Mouse (Mus musculus) gastrocnemius, postnatal 14 days (tissue): ENCODE measurements at regions not wholly inside any gene's neighbourhood (a gene's known extent, or its start where the extent isn't known, plus 50 kb on each side); places are given as distances from the start of the nearest gene placed in this dataset.
"Not testable (repeated sequence)": the region's sequence is repeated elsewhere in the genome, so short reads cannot be mapped to it uniquely, and the experiment has no call there.

Source experiments
- DNase-seq: peaks from one replicate; pipeline ENCODE4 v3.0.0; 2021; ENCODE audit warnings: mixed read lengths
- intact Hi-C: fragments of 180-260 bp; cut with DNase I; formaldehyde crosslinking; loops from one replicate; pipeline ENCODE4 v1.15.1; 2025; ENCODE audit warnings: low total_unique reads

DNA sequence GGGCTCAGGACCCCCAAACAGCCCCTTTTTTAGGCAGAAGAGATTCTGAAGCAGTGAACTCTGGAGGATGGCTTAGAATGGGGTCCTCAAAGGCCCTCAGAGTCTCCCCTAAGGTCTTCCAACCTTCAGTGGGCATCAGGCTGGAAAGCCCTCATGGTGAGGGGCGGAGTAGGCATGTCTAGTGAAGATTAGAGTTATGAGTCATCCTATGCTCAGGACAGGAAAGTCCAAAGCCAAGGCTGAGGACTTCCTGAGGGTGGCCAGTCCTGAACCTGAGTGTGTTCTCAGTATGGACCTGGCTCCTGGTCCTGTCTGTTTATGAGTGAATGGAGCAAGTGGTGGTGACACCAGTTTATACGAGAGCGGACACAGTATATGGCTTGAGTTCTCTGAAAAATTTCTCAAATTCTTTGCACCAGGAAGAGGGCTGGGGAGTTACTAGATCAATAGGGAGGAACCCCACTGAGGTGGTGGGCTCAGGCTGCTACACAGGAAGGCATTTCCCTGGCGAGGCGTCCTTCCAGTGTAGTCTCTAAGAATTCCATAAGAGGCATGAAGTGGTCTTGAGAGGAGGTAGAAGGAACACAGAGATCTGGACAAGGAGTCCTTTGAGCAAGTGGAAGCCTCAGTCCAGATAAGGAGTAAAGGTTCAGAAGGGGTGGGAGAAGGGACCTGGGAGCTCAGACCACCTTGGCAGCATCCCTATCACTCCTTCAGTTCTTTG, 266.2 kb downstream of the Cyp26b1 start:
- DNase-seq: no peak
- intact Hi-C loops: no loop called here

- intact Hi-C loops: no loop called here
- DNase-seq: peak; percentile 47
Observed at GRCm38 (mm10) chr6:84325384-84326114, 268.2 kb downstream of the Cyp26b1 start.

DNA sequence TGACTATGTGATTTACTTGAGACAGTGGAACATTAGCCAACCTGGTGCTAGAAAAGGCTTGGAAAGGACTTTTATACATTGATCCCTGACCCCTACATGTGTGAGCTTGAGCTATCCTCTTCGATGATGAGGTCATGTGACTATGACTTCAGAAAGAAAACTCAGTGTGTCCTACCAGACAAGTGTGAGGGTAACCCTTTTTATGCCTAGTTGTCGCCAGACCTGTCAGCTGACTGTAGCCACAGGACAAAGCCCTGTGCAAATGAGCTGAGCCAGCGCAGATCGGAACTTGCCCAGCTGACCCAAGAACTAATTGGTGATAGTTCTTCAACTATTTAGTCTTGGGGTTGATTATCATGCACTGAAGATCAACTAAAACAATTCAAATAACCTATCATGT, 269.5 kb downstream of the Cyp26b1 start:
- intact Hi-C loops: loop anchor here (5.0 kb wide), 1 partner anchor 268 kb away; the partner anchor contains the start of gene Cyp26b1
- no peak for DNase-seq

- intact Hi-C loops: loop anchor here (5.0 kb wide), 1 partner anchor 270 kb away; the partner anchor contains the start of gene Cyp26b1
Observed at GRCm38 (mm10) chr6:84322528-84322927, 271.2 kb downstream of the Cyp26b1 start.

GRCm38 (mm10) chr6:84320586-84320985, 273.1 kb downstream of the Cyp26b1 start:
- no peak for DNase-seq
- intact Hi-C loops: loop anchor here (5.0 kb wide), 1 partner anchor 272 kb away; the partner anchor contains the start of gene Cyp26b1

More at GRCm38 (mm10) chr6:84322528-84322927, 271.2 kb downstream of the Cyp26b1 start:
- no peak for DNase-seq

- DNase-seq: peak; percentile 47
- intact Hi-C loops: loop anchor here (5.0 kb wide), 1 partner anchor 221 kb away; no protein-coding TSS in a partner anchor
Observed at GRCm38 (mm10) chr6:84318774-84319173, 274.9 kb downstream of the Cyp26b1 start.

DNA sequence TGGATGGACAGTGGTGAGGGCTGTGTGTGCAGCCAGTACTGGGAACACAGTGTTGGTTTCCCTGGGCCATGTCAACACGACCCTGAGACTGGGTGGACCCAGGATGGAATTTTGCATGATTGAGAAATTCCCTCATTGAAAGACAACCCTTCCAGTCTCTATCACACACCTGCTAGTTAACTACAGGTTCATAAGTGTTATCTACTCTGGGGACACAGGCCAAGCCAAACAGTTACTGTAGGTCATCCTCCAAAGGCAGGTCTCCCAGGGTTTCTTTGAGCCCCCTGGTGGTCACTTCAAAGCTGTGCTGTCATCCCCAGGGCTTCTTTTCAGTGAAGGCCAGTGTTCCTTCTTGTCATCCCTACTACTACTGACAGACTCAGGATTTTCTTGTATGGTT, 276.7 kb downstream of the Cyp26b1 start:
- intact Hi-C loops: loop anchor here (5.0 kb wide), 1 partner anchor 220 kb away; no protein-coding TSS in a partner anchor
- no peak for DNase-seq

DNA sequence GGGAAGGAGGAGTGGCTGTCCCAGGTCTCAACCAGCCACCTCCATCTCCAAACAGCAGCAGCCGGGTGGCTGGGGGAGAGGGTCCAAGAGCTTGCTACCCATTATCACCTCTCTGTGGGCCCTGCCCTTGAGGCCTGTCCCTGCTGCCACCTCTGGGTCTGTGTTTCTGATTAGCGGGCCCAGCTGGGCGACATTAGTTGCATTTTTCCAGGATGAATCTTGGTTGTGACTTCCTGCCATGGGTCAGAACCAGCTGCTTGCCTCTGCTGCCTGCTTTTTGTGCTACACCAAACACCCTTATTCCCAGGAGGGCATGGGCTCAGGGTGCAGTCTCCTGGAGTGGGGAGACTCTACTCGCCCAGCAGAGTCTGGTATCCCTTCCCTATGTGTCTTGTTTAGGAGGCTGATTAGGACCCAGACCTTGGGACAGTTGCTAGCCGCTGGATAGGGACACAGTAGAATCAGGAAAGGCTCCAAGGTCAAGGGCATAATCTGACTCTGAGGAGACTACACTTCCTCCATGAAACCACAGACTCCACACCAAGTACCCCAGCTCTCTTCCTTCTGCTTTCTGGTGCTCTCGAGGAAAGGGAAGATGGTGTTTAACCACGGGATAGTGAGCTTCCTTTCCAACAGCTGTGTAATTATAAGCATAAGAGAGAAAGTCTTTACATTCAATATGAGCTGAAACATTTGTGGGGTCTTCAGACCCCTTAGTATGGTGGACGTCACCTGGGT, 278.4 kb downstream of the Cyp26b1 start:
- no peak for DNase-seq
- intact Hi-C loops: loop anchor here (5.0 kb wide), 1 partner anchor 218 kb away; no protein-coding TSS in a partner anchor

DNA sequence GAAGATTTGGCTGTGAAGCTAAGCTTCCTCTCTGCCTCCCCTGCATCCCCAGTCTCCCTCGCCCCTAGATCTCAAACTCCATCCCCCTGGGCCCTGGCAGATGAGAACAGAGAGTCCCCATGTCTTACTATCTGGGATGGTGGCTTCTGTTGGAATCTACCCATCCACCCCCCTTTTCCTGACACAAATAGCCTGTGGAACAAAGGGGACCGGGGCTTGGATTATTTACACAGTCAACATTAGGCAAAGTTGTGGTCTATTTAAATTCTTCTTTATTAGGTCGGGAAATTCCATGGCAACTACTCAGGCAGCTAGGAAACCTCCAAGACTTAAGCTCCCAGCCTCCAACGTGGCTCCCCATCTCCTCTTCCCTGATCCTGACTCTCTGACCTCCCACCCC, 279.9 kb downstream of the Cyp26b1 start:
- intact Hi-C loops: no loop called here
- no peak for DNase-seq

GRCm38 (mm10) chr6:84310635-84311241, 283.0 kb downstream of the Cyp26b1 start:
- intact Hi-C loops: no loop called here
- no peak for DNase-seq

DNA sequence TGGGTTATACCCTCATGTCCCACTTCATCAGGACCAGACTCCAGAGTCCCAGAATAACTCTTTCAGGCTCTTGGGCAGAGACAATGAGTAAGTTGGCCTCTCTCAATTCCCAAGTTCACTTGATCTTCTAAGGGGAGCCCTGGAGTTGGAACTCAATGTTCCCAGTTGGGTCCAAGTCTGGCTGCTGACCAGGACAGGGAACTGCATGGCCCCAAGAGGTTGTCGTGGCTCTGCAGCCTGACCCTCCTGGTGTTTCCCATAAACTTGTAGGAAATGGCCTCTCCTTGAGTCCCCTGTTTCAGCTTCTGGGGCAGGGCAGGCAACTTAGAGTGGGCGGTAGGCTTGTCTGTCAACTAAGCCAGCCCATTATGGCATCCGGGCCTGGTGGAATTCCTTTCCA, 286.2 kb downstream of the Cyp26b1 start:
- intact Hi-C loops: no loop called here
- no peak for DNase-seq

- DNase-seq: no peak
- intact Hi-C loops: no loop called here
Observed at GRCm38 (mm10) chr6:84306585-84306984, 287.1 kb downstream of the Cyp26b1 start.

GRCm38 (mm10) chr6:84305093-84305492, 288.6 kb downstream of the Cyp26b1 start:
- intact Hi-C loops: no loop called here
- DNase-seq: no peak

GRCm38 (mm10) chr6:84302916-84303315, 290.8 kb downstream of the Cyp26b1 start:
- DNase-seq: not testable (repeated sequence)

DNA sequence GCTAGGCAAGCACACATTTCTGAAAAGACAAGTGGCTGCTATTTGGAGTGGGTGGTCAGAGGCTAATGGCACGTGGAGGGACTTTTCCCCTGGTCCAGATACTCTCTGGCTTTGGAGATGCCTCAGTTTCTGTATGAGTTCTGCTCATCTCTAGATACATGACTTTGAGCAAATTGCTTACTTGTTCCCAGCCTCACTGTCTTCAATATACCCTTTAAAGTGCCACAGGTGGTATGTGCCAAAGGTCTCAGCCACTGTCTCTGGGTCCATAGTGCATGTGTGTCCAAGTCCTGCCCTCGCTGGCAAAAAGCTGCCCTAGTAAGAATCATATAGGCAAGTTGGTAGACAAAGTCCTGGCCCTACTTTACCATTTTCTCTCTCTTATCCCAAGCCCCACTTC, 291.5 kb downstream of the Dysf start:
- intact Hi-C loops: no loop called here
- DNase-seq: no peak

More at GRCm38 (mm10) chr6:84302916-84303315, 290.8 kb downstream of the Cyp26b1 start:
- intact Hi-C loops: not testable (repeated sequence)

DNA sequence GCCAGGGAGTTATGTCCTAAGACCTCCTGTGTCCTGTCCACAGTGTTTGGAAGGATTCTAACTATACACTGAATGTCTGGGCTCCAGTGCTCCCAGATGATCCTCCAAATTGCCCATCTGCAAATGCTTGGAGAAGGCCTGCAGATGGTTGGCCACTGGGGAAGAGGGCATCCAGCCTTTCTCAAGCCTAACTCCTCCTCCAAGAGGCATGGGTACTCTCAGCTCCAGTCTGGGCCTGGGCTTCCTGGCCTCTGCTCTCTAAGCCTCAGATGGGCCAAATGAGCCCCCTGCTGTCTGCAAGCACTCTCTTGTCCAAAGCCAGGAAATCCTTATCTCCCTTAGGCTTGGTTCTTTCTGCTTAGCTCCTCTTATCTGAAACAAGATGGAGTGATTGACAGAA, 290.8 kb downstream of the Dysf start:
- no peak for DNase-seq
- intact Hi-C loops: no loop called here

DNA sequence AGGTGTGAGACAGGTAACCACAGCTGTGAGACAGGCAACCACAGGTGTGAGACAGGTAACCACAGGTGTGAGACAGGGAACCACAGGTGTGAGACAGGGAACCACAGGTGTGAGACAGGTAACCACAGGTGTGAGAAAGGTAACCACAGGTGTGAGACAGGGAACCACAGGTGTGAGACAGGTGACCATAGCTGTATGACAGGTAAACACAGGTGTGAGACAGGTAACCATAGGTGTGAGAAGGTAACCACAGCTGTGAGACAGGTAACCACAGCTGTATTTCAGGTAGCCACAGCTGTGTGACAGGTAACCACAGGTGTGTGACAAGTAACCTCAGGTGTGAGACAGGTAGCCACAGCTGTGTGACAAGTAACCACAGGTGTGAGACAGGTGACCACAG, 265.5 kb downstream of the Dysf start:
- intact Hi-C loops: not testable (repeated sequence)

GRCm38 (mm10) chr6:84272520-84273311, 264.3 kb downstream of the Dysf start:
- peak; percentile 43 for DNase-seq
- intact Hi-C loops: no loop called here

More for the DNA sequence above, 265.5 kb downstream of the Dysf start:
- DNase-seq: not testable (repeated sequence)

- intact Hi-C loops: no loop called here
- no peak for DNase-seq
Observed at GRCm38 (mm10) chr6:84271966-84272365, 263.6 kb downstream of the Dysf start.
